Mouse (Mus musculus) lung, postnatal 0 days (tissue): ENCODE measurements around the gene Synj2.

Source experiments
- CTCF ChIP-seq: IDR thresholded peaks from 2 replicates; pipeline ENCODE4 v1.5.1; 2016; ENCODE audit warnings: antibody characterized with exemption, mild to moderate bottlenecking
- EP300 ChIP-seq: IDR thresholded peaks from 2 replicates; pipeline ENCODE4 v1.6.1; 2016; ENCODE audit warnings: antibody characterized with exemption, mild to moderate bottlenecking, control low read depth

GRCm38 (mm10) chr17:5980860-5981259 lies 39.8 kb downstream of the Synj2 start:
- TF ChIP-seq CTCF (peak; percentile 65), EP300 (no peak)
